Mouse (Mus musculus) left cerebral cortex, adult 2 months (tissue): ENCODE data around the gene Ppara. TPM values are rescaled to one million over a fixed set of nuclear protein-coding genes. Genes with fewer than 3 reads are reported as not detected.

Experiments
- DNase-seq, 2 experiments: peaks; one replicate each; pipeline ENCODE4 v3.0.0; 2021 to 2022; ENCODE audit warnings: low spot score in 2 of 2, mixed read lengths in 1 of 2; ENCODE audit errors: extremely low spot score in 1 of 2
- H3K27ac ChIP-seq: fragments of 200-600 bp; 2 replicates; pipeline ENCODE4 v1.8.1; 2022
- H3K4me3 ChIP-seq: fragments of 200-600 bp; 2 replicates; pipeline ENCODE4 v1.8.1; 2022
- CTCF ChIP-seq: fragments of 200-600 bp; IDR thresholded peaks from 2 replicates; pipeline ENCODE4 v1.8.1; 2022; ENCODE audit warnings: antibody characterized with exemption, mild to moderate bottlenecking, moderate library complexity
- intact Hi-C: fragments of 180-260 bp; cut with DNase I; formaldehyde crosslinking; loops from one replicate; pipeline ENCODE4 v1.15.1; 2025
- long read RNA-seq, 2 experiments: library from polyadenylated mRNA; stranded (forward); transcript quantifications; one replicate each; pipeline ENCODE4 v2.0.0; 2021; ENCODE audit warnings: borderline mapping rate in 2 of 2
- total RNA-seq, 2 experiments: library from RNA; stranded (reverse); gene quantifications; 2 replicates each; pipeline ENCODE4 v1.2.3; 2021

Ppara gene
- total RNA-seq: 1 to 10 TPM; 3.6 TPM
- long read RNA-seq, experiment 1, partial matches to known transcripts: 0 of 3 reads
- long read RNA-seq, experiment 1, other reads (novel, unspliced or antisense): 3 of 3 reads
- long read RNA-seq, experiment 2, partial matches to known transcripts: 0 of 3 reads
- long read RNA-seq, experiment 2, other reads (novel, unspliced or antisense): 3 of 3 reads

- intact Hi-C loops: loop anchor here (5.0 kb wide), 1 partner anchor 78 kb away; the partner anchor contains the start of gene Cdpf1
- no peak for DNase-seq
- H3K4me3 ChIP-seq: peak within 1 kb of the TSS; percentile 53
- peak within 1 kb of the TSS; percentile 63 for H3K27ac ChIP-seq
- no peak for TF ChIP-seq CTCF
These were observed at the start of gene Ppara for GRCm38 (mm10) chr15:85734571-85735033. Ppara (plus strand) TSS chr15:85734983.

- intact Hi-C loops: loop anchor here (5.0 kb wide), 1 partner anchor 75 kb away; no protein-coding TSS in a partner anchor
- DNase-seq: peak in 1 of 2 experiments; percentile 66
- Histone ChIP-seq H3K4me3 (no peak overlapping the region), H3K27ac (peak overlapping the region; percentile 76)
- no peak for TF ChIP-seq CTCF
These were observed 48.0 kb upstream of the Ppara start for GRCm38 (mm10) chr15:85686641-85687395.

GRCm38 (mm10) chr15:85687630-85688410 is 47.0 kb upstream of the Ppara start:
- no peak for TF ChIP-seq CTCF
- no peak for DNase-seq
- Histone ChIP-seq H3K27ac (peak overlapping the region; percentile 76), H3K4me3 (no peak overlapping the region)
- intact Hi-C loops: loop anchor here (5.0 kb wide), 1 partner anchor 76 kb away; no protein-coding TSS in a partner anchor

- DNase-seq: no peak
- intact Hi-C loops: loop anchor here (5.0 kb wide), 1 partner anchor 76 kb away; no protein-coding TSS in a partner anchor
- TF ChIP-seq CTCF: no peak
- peak overlapping the region; percentile 76 for H3K27ac ChIP-seq
- no peak overlapping the region for H3K4me3 ChIP-seq
These were observed 46.0 kb upstream of the Ppara start for GRCm38 (mm10) chr15:85688734-85689133.

DNA sequence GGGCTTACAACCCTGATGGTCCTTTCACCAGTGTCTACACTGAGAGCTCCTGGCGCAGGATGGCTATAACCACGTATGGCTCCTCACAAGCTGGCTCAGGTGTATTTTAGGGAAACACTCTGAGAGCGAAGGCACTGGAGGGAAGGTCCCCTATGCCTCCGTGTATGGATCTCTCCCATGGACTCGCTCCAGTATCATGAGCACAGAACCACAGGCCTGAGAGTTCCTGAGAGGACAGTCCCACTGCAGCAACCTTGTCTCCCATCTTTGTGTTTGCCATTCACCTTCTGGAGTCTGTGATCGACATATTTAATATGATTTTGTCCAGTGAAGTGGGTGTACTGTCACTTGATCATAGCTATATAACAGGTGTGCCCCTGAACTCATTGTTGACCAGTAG is 45.3 kb upstream of the Ppara start:
- TF ChIP-seq CTCF: no peak

DNA sequence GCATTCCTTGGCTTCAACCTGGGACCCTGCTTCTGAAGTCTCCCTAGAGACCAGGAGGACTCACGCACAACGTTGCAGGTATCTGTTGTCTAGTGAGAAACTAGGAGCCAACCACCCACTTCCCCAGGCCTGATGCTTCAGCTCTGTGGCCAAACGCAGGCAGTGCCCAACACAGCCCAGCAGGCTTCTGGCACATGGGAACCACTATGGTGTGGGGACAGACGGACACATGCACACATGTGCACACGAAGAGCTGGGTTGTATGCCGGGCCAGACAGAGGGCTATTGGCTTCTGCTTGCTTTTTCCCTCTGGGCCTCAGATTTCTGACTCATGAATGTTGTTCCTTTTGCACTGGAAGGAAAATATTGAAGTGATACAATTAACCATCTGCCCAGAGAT is 44.7 kb upstream of the Ppara start:
- DNase-seq: no peak
- no peak overlapping the region for H3K27ac ChIP-seq
- no peak overlapping the region for H3K4me3 ChIP-seq
- TF ChIP-seq CTCF: no peak; the same call in 1 of the 2 replicates
- intact Hi-C loops: no loop called here

More for the DNA sequence above, 45.3 kb upstream of the Ppara start:
- peak overlapping the region; percentile 76; the same call in 1 of the 2 replicates for H3K27ac ChIP-seq
- DNase-seq: no peak
- H3K4me3 ChIP-seq: no peak overlapping the region
- intact Hi-C loops: loop anchor here (5.0 kb wide), 1 partner anchor 77 kb away; no protein-coding TSS in a partner anchor

- intact Hi-C loops: no loop called here
- no peak for TF ChIP-seq CTCF
- peak overlapping the region; percentile 13; the same call in 1 of the 2 replicates for H3K27ac ChIP-seq
These were observed 43.9 kb upstream of the Ppara start for GRCm38 (mm10) chr15:85690875-85691274.

GRCm38 (mm10) chr15:85693115-85693514 is 41.7 kb upstream of the Ppara start:
- no peak overlapping the region for H3K27ac ChIP-seq
- intact Hi-C loops: no loop called here
- no peak overlapping the region for H3K4me3 ChIP-seq
- no peak for TF ChIP-seq CTCF
- DNase-seq: no peak

More at GRCm38 (mm10) chr15:85690875-85691274, 43.9 kb upstream of the Ppara start:
- no peak overlapping the region for H3K4me3 ChIP-seq
- DNase-seq: no peak

GRCm38 (mm10) chr15:85693819-85694218 is 41.0 kb upstream of the Ppara start:
- intact Hi-C loops: no loop called here
- no peak overlapping the region for H3K27ac ChIP-seq
- no peak for TF ChIP-seq CTCF
- H3K4me3 ChIP-seq: no peak overlapping the region
- DNase-seq: no peak

GRCm38 (mm10) chr15:85694379-85694778 is 40.4 kb upstream of the Ppara start:
- Histone ChIP-seq H3K27ac (no peak overlapping the region), H3K4me3 (no peak overlapping the region)
- DNase-seq: no peak
- intact Hi-C loops: no loop called here
- TF ChIP-seq CTCF: no peak

DNA sequence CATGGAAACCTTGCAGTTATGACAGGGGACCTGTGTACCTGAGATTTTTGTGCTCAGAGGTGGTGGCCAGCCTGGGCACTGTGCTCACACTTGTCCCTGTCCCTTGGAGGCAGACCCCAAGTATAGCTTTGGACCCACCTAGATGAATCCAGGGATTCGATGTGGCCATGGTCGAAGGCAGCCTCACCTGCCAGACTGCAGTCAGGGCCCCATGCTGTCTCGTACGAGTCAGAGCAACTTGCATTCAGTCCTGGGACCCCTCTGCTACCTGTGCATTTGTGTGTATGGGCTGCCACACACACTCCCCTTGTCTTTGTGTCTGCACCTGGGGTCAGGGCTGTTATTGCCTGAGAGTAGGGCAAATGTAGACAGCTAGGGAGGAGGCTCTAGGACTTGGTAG is 39.5 kb upstream of the Ppara start:
- TF ChIP-seq CTCF: no peak
- Histone ChIP-seq H3K27ac (no peak overlapping the region), H3K4me3 (no peak overlapping the region)
- intact Hi-C loops: no loop called here
- DNase-seq: no peak
